Mouse (Mus musculus) left cerebral cortex, postnatal 10 days (tissue): ENCODE measurements around the gene Cdh23. TPM values are rescaled to one million over a fixed set of nuclear protein-coding genes. Genes with fewer than 3 reads are reported as not detected.

Source experiments
- DNase-seq, 2 experiments: peaks; one replicate each; pipeline ENCODE4 v3.0.0; 2021 to 2022; ENCODE audit warnings: low spot score in 2 of 2, mixed read lengths in 1 of 2; ENCODE audit errors: extremely low spot score in 1 of 2
- intact Hi-C: fragments of 180-260 bp; cut with DNase I; formaldehyde crosslinking; loops from one replicate; pipeline ENCODE4 v1.15.1; 2025
- total RNA-seq, 2 experiments: library from RNA; stranded (reverse); gene quantifications; 2 replicates each; pipeline ENCODE4 v1.2.3; 2021

The Cdh23 gene
- total RNA-seq, 2 experiments from 2014 or later = 2.1 TPM

GRCm38 (mm10) chr10:60341528-60341927 is 354.8 kb downstream of the Cdh23 start:
- intact Hi-C loops = no loop called here
- DNase-seq = no peak

DNA sequence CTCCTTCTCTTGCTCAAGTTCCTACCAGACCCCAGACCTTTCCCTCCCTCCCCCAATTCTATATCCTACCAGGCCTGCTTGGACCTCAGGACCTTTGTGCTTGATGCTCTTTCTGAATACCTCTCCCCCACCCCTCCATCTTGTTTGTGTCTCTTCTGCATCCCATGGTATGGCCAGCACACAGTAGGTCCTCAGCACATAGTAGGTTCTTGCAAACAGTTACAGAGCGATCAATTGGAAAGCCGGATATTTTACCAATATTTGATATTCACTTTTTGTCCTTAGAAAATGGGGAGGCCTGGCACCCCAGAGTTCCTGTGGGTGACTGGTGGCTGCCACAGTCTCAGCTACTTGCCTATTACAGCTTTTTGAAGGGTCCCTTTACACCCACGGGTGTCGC is 361.3 kb downstream of the Cdh23 start:
- no peak for DNase-seq
- intact Hi-C loops = no loop called here

GRCm38 (mm10) chr10:60334583-60334982 is 361.7 kb downstream of the Cdh23 start:
- no peak for DNase-seq
- intact Hi-C loops = no loop called here

DNA sequence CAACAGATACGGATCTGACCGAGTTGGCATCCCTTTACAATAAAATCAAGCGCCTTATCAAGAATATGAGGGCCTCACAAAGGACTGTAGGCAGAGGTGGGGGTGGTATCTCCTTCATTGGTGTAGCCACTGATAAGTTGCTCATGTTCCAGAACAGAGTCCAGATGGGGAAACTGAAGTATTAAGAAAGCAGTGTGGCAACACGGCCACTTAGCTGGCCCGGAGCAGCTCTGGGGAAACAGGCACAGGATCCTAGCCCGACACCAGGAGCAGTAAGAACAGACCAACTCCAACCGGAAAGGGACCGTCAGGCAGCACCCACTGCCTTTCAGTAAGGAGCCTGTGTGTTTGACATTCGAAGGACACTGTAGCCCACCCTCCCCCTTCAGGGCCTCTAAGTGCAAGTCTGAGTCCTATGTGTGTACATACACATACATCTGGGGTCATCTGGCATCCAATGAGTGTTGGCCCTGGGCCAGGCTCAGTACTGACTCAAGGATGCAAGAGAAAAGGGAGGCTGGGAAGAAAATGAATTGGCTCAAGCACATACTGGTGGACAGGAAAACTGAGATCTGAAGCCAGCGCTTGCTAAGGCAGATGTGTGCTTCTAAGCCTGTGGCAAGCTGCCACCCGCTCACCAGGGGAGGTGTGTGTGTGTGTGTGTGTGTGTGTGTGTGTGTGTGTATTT is 367.2 kb downstream of the Cdh23 start:
- intact Hi-C loops = no loop called here
- no peak for DNase-seq

- no peak for DNase-seq
- intact Hi-C loops = no loop called here
These were observed 380.1 kb downstream of the Cdh23 start for GRCm38 (mm10) chr10:60316166-60316565.

DNA sequence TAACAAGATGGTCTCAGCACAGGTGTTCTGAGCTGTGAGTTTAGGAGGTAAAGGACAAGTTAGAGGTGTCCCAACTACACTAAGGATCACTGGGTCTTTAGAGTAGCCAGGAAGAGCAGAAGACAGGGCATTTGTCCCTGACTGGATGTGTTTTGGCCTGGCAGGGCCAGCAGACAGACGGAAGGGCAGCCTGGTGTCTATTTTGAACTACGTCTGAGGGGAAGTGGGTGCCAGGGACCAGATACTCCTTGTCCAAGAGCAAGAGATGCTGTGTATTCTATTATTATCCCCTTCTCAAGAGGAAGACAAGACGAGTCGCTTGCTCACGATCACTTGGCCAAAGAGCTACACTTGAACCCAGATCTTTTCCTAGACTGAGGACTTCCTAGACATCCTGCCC is 382.7 kb downstream of the Cdh23 start:
- no peak for DNase-seq

GRCm38 (mm10) chr10:60310629-60311028 is 385.7 kb downstream of the Cdh23 start:
- no peak for DNase-seq
- intact Hi-C loops = no loop called here

More for the DNA sequence above, 382.7 kb downstream of the Cdh23 start:
- intact Hi-C loops = no loop called here

DNA sequence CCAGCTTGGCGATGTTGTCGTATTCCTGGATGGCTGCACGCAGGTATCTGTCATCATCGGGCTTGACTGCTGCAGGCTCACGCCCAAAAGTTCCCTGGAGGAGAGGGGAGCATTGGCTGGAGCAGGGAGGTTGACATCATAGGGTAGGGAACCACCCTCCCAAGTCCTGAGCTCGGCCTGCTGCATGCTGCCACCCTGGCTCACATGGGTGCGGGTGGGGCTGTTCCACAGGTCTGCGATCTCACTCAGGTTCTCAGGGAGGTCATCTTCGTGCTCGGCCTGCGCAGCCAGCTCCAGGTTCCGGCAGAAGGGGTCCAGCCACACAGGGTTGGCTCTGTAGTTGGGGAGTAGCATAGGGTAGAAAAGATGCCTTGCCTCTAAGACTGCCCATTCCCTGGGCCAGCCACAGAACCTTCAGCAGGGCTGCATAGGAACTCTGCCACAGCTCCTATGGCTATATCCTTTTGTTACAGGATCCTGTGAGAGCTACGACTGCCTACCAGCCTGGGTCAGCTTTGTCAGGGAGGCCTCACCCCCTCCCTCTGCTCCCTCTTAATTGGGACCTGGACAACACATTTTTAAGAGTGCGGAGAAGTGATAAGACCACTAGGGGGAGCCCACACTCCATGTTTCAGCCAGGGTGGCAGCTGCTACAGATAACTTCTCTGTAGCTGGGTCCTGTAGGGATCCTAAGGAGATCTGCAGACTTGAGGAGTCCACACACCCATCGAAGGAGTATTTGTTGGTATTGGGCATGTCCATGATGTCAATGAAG is 391.2 kb downstream of the Cdh23 start:
- intact Hi-C loops = loop anchor here (1.0 to 5.0 kb wide), 2 partner anchors 106 to 452 kb away; no protein-coding TSS in a partner anchor

GRCm38 (mm10) chr10:60303419-60303818 is 392.9 kb downstream of the Cdh23 start:
- no peak for DNase-seq

More for the DNA sequence above, 391.2 kb downstream of the Cdh23 start:
- DNase-seq = peak; percentile 76 to 77

GRCm38 (mm10) chr10:60299636-60300035 is 396.7 kb downstream of the Cdh23 start:
- no peak for DNase-seq
- intact Hi-C loops = no loop called here

More at GRCm38 (mm10) chr10:60303419-60303818, 392.9 kb downstream of the Cdh23 start:
- intact Hi-C loops = no loop called here

DNA sequence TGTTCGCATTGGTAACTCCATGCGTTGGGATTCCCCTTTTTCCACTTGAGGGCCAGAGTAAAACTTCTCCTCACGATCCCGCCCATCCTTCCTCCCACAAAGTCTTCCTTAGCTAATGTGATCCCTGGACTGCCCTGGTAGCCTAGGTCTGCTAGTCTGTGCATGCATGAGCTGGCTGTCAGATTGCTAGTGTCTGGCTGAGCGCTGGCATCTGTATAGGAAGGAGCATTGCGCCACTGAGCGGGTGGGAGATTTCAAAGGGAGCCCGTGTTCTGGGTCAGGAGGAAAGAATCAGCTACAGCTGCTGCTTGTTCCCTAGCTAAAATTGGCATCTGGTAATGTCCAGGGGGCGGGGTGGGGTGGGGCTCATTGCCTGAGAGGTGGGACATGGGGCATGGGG is 400.3 kb downstream of the Cdh23 start:
- DNase-seq = no peak
- intact Hi-C loops = no loop called here

DNA sequence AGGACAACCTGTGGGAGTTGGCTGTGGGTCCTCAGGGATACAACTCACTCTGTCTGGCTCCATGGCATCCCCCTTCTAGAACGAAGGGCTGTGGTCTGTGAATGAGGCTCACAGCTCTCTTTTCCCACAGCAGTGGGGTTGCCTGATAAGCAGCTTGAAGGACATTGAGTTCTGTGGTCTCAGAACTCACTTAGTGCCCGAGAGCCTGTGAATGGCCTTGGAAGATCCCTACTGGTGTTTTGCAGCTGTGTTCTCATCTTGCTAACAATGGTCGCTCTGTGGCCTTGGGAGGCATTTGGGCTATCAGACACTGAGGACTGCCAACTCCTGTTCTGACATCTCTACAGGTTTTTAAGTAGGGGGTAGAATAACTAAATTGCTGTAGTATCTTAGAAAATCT is 400.9 kb downstream of the Cdh23 start:
- intact Hi-C loops = no loop called here
- DNase-seq = no peak

DNA sequence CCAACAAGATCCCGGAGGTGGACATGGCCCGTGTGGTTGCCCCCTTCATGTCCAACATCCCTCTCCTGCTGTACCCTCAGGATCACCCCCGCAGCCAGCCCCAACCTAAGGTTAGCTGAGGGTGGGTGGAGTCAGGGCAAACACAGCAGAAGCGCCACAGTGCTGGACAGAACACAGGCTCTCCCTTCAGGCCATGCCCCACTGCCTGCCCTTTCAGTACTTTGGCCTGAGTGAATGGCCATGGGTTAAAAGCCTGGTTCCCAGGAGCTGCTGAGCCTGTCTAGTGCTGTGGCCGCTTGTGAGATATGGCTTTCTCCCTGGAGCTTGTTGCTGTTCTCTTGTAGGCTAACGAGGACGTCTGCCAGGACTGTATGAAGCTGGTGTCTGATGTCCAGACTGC is 401.7 kb downstream of the Cdh23 start:
- no peak for DNase-seq
- intact Hi-C loops = no loop called here

DNA sequence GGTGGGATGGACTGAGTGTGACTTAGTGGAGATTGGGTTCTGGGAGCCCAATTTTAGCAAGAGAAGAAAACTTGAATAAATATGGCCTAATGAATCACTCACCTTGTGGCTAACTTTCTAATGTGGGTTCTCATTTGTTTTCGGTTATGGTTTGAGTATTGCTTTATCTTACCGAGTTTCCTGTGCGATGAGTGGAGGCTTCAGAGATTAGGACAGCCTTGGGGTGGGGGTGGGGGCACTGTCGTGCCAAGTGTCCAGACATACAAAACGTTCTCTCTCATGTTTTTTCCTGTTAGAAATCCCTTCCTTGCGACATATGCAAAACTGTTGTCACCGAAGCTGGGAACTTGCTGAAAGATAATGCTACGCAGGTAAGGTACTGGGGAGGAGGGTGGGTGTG is 404.1 kb downstream of the Cdh23 start:
- intact Hi-C loops = no loop called here
- DNase-seq = no peak

DNA sequence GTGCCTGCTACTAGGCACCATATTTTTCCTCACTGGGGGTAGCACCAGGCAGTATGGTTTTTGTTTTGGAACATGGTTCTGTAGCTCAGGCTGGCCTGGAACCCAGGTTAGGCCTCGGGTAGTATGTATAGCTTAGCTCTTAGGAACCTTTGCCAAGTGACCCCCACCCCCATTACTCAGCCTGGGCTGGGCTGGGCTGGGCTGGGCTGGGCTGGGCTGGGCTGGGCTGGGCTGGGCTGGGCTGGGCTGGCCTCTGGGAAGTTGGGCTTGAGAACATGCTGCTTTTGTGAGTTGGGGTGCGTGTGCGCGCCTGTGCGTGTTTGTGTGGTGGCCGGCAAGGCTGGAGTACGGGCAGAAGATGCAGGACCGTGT is 405.6 kb downstream of the Cdh23 start:
- no peak for DNase-seq
- intact Hi-C loops = no loop called here

DNA sequence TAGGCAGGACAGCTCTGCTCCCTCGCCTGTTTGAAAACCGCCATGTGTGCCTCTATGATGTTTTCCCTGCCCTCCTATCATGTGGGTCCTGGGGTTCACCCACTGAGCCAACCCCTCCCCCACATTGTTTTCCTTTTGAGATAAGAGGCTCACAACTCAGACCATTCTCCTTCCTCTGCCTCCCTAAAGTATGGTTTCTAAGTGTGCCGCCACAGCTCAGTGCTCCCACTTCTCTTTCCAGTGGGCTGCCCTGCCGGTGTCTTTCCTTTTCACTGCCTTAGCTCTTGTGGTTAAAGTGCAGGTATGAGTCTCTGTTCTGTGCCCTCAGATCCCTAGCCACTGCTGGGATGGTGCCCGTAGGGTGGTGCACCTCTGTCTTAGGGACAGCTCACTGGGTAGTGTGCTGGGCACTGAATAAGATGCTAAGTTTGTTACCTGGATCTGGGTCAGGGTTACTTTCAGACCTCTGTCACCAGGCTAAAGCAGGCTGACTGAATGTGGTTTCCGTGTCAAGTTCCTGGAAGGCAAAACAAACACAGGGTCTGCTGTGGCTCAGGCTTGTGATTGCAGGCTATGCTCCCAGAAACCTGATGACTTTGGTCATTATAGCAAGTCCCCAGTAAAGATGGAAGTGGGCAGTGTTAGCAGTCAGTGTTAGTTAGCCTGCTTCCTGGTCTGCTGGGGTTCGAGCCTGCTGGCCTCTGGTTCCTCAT is 406.1 kb downstream of the Cdh23 start:
- intact Hi-C loops = no loop called here
- no peak for DNase-seq

DNA sequence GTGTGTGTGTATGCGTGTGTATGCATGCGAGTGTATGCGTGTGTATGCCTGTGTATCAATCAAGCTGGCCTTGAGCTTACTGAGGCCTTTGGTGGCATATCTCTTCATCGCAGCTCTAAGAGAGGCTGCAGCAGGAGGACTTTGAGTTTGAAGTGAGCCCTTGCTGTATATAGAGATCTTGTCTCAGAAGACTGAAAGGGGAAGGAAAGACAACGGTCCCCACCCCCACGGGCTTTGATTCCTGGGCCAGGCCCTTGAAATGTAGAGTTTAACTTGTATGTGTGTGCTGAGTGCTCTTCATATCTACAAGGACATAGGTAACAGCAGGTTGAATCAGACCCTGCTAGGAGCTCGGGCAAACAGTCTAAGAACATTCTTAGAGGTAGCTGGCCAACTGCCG is 407.1 kb downstream of the Cdh23 start:
- DNase-seq = no peak
- intact Hi-C loops = no loop called here

GRCm38 (mm10) chr10:60287726-60288125 is 408.6 kb downstream of the Cdh23 start:
- intact Hi-C loops = no loop called here
- no peak for DNase-seq

GRCm38 (mm10) chr10:60287161-60287560 is 409.1 kb downstream of the Cdh23 start:
- intact Hi-C loops = no loop called here
- DNase-seq = no peak

- DNase-seq = no peak
- intact Hi-C loops = no loop called here
These were observed 409.7 kb downstream of the Cdh23 start for GRCm38 (mm10) chr10:60286546-60286945.
